Mouse (Mus musculus) limb, embryonic 12.5 days (tissue): ENCODE measurements at regions not wholly inside any gene's neighbourhood (a gene's known extent, or its start where the extent isn't known, plus 50 kb on each side); places are given as distances from the start of the nearest gene placed in this dataset.

Source experiments
- ATAC-seq: fragments of 200-750 bp; cut with Nextera tagmentation; 2 replicates; pipeline ENCODE4 v1.8.0; 2017; ENCODE audit warnings: low read depth, moderate TSS enrichment; ENCODE audit not compliant: insufficient number of reproducible peaks, insufficient read depth, low FRiP score, low TSS enrichment
- H3K27ac ChIP-seq: fragments of 300-500 bp; sonication (generic); 2 replicates; pipeline ENCODE4 v1.5.1; 2016; ENCODE audit warnings: mild to moderate bottlenecking, moderate library complexity
- H3K27me3 ChIP-seq: fragments of 300-500 bp; sonication (generic); 2 replicates; pipeline ENCODE4 v1.6.1; 2016; ENCODE audit warnings: mild to moderate bottlenecking, moderate library complexity
- H3K36me3 ChIP-seq: fragments of 300-500 bp; sonication (generic); 2 replicates; pipeline ENCODE4 v1.6.1; 2016; ENCODE audit warnings: mild to moderate bottlenecking, moderate library complexity
- H3K4me1 ChIP-seq: fragments of 300-500 bp; sonication (generic); replicated peaks from 2 replicates; pipeline ENCODE4 v1.6.1; 2016
- H3K4me2 ChIP-seq: fragments of 300-500 bp; sonication (generic); 2 replicates; pipeline ENCODE4 v1.6.1; 2016; ENCODE audit warnings: mild to moderate bottlenecking, moderate library complexity
- H3K4me3 ChIP-seq: fragments of 300-500 bp; sonication (generic); replicated peaks from 2 replicates; pipeline ENCODE4 v1.5.1; 2016; ENCODE audit warnings: mild to moderate bottlenecking
- H3K9ac ChIP-seq: fragments of 300-500 bp; sonication (generic); replicated peaks from 2 replicates; pipeline ENCODE4 v1.6.1; 2016; ENCODE audit warnings: mild to moderate bottlenecking, moderate library complexity
- H3K9me3 ChIP-seq: fragments of 300-500 bp; sonication (generic); 2 replicates; pipeline ENCODE4 v1.6.1; 2016; ENCODE audit warnings: mild to moderate bottlenecking, moderate library complexity
- WGBS: fragments of 180-500 bp; shearing (Covaris S2); methylation state at CpG from one replicate; pipeline ENCODE4 v1.1.7; 2016; 5-methylcytosine and 5-hydroxymethylcytosine counted together

DNA sequence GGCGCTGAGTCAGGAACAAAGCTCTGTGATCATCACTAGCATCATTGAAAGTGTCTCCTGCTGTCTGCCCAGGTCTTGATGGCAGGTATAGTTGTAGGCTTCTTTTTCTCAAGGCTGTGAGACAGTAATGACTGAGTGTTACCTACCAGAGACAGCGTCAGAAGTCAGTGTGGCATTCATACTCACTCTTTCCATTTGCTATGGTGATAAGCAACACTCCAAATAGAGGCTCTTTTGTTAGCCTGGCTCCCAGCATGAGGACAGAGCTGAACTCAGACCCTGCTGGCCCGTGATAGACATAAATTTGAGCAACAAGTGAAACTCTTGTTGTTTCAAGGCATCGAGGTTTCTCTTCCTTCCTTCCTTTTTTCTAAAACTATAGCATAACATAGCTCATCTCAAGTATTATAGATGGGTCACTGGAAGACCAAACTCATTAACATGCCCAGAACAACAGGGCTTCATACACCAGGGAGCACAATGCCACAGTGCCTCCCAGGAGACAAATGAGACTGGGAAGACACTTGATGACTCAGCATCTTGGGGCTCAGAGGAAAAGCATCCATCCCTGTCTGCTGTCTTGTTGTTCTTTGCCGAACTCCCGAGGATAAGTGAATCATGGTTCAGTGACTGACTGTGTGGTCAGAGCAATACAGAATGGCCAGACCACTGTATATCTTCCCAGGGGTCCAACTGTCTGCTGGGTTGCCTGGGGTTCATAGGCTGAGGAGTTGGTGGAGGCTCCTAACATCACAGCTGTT lies 225.5 kb upstream of the Bmp2 start:
- H3K4me2 ChIP-seq: no peak overlapping the region
- H3K27ac ChIP-seq: no peak overlapping the region
- H3K9ac ChIP-seq: no peak overlapping the region
- H3K4me3 ChIP-seq: no peak overlapping the region
- H3K4me1 ChIP-seq: peaks cover 5% of the 10 kb centered on the region
- ATAC-seq: no peak
- no peaks in the 10 kb centered on the region for H3K27me3 ChIP-seq
- no peaks in the 10 kb centered on the region for H3K9me3 ChIP-seq
- no peaks in the 10 kb centered on the region for H3K36me3 ChIP-seq
- WGBS: 73% methylated on average over 6 of the region's 6 CpGs

DNA sequence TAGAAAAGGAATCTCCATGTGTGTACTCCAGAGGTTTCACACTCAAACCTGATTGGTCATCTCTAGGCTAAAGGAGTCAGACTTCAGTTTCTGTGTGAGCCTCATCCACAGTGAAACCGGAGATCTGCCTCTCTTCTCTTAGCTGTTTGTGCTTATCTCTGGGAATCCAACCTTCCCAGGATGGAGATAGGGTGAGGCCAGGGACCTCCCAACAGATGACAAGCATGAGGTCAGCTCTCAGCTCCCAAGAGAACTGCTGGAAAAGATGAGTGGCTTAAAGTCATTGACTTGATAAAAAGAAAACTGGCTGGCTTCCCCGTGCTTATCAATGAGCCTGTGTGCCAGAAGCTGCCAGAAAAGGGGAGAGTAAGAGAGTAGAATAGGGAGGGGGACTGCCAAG lies 224.3 kb upstream of the Bmp2 start:
- Histone ChIP-seq H3K4me1 (peaks cover 6% of the 10 kb centered on the region), H3K9me3 (no peaks in the 10 kb centered on the region), H3K9ac (no peak overlapping the region), H3K27ac (no peak overlapping the region), H3K27me3 (no peaks in the 10 kb centered on the region), H3K4me2 (no peak overlapping the region), H3K36me3 (no peaks in the 10 kb centered on the region), H3K4me3 (no peak overlapping the region)
- 44% methylated on average over 2 of the region's 2 CpGs for WGBS
- no peak for ATAC-seq

DNA sequence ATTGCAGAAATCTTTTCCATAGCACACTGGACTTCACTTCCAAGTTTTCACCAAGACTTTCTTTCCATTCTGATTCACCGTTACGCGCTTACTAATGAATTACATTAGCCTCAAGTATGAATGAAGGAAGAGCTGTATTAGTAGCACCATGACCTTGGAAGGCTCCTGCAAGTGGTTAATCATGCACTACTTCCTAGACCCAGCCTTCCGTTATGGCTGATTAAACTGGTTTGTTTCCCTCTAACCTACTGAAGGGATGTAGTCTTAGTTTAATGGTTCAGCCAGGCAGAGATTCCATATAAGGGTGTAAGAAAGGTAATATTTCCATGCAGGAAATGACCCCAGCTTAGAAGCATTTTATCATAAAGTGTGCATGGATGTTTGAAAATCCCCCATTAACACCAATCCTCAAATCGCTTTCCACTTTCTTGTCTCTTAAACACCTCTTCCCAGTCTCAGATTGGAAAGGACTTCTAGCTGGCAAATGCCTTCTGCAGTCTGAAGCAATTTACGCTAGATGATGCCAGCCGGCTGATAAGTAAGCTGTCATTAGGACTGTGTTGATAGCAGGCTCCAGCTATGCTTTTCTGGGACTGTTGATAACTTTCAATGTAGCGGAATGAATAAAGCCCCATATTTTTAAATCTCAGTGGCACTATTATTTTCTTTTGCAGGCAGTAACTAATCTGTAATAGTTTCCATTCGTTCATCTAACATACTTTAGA lies 215.6 kb upstream of the Bmp2 start:
- WGBS: 79% methylated on average over 9 of the region's 9 CpGs

DNA sequence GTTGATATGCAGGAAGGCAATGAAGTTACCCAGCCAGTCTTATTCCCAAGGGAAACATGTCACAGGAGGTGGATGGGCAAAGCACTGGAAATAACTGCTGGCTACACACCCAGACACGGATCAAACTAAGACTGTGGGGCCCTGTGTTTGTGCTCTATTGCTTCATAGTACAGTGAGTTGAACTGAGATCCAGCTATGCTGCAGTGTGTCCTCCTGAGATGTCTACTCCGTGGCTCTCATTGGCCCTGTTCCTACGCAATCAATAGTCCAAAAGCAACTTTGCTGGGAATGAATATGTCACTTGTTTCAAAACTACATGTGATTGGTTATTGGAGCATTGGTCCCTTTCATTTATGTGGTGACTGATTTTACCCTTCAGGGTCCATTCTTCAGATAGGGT lies 213.8 kb upstream of the Bmp2 start:
- Histone ChIP-seq H3K9ac (no peak overlapping the region), H3K4me3 (no peak overlapping the region), H3K36me3 (no peaks in the 10 kb centered on the region), H3K4me2 (no peak overlapping the region), H3K4me1 (peaks cover 17% of the 10 kb centered on the region), H3K27me3 (no peaks in the 10 kb centered on the region), H3K9me3 (no peaks in the 10 kb centered on the region), H3K27ac (no peak overlapping the region)
- 77% methylated on average over 3 of the region's 3 CpGs for WGBS
- no peak for ATAC-seq

More for the DNA sequence above, 215.6 kb upstream of the Bmp2 start:
- H3K27me3 ChIP-seq: no peaks in the 10 kb centered on the region
- H3K9ac ChIP-seq: no peak overlapping the region
- peaks cover 19% of the 10 kb centered on the region for H3K4me1 ChIP-seq
- H3K27ac ChIP-seq: no peak overlapping the region
- no peak for ATAC-seq
- no peak overlapping the region for H3K4me3 ChIP-seq
- H3K4me2 ChIP-seq: no peak overlapping the region
- H3K9me3 ChIP-seq: no peaks in the 10 kb centered on the region
- H3K36me3 ChIP-seq: no peaks in the 10 kb centered on the region

DNA sequence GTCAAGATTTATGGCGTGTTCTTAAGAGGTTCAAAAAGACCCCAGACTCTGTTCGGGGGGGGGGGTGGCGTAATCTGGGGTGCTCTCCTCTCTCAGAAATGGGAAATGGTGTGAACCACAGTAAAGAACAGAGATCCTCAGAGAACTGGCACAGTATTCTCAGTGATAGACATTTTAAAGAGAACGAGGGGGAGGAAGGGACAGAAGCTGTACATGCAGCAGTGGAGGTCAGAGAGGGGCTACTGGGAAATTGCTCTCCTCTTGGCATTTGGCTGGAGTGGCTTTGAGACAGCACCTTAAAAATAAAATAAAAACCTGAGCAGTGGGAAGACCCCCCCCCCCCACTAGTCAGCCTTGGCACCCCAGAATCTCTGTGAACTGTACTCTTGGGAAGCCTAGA lies 210.6 kb upstream of the Bmp2 start:
- no peaks in the 10 kb centered on the region for H3K36me3 ChIP-seq
- H3K4me1 ChIP-seq: peaks cover 22% of the 10 kb centered on the region
- H3K4me2 ChIP-seq: no peak overlapping the region
- no peak overlapping the region for H3K9ac ChIP-seq
- 55% methylated on average over 4 of the region's 4 CpGs for WGBS
- ATAC-seq: no peak
- H3K27me3 ChIP-seq: no peaks in the 10 kb centered on the region
- no peak overlapping the region for H3K27ac ChIP-seq
- no peaks in the 10 kb centered on the region for H3K9me3 ChIP-seq
- H3K4me3 ChIP-seq: no peak overlapping the region

DNA sequence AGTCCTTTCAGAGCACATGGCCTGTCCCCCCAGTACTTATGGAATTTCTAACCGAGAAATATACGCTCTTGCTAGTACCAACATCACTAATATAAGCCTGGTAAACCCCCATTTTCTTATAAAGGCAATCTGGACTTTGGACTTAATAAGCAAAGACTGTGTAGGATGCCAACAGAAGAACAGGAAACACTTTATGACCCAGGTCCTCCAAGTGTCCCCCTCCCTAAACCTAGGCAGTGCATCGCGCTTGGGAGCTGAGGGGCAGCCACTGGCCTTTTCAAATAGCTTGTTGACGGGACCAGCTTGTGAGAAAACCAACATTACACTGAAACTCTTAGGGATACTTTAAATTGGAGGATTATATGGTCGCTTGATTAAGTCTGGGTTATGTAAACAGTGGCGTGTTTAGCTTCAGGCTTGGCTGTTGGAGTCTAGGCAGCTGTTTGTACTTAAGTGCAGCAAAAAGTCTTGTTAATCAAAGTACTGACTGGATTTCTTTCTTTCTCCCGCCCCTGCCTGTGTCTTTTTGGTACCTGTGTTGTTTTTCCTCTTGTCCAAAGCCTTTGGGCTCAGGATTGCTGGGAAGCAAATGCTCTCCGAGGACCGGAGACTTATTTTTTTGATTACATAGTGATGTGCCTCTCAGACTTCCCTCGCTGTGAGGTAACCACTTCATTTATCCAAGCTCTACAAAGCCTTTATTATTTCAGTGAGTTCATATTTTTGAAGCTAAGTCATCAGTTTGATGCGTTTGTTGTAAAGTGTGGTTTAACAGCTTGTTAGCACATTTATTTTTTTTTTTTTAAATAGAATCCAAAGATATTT lies 205.8 kb upstream of the Bmp2 start:
- WGBS: 26% methylated on average over 12 of the region's 12 CpGs
- Histone ChIP-seq H3K9ac (no peak overlapping the region), H3K36me3 (no peaks in the 10 kb centered on the region), H3K27ac (peak overlapping the region; percentile 78), H3K4me2 (peak overlapping the region; percentile 33), H3K4me1 (peaks cover 20% of the 10 kb centered on the region), H3K27me3 (peaks cover 2% of the 10 kb centered on the region; the same call in 1 of the 2 replicates), H3K4me3 (no peak overlapping the region), H3K9me3 (no peaks in the 10 kb centered on the region)
- peak; percentile 76; the same call in 1 of the 2 replicates for ATAC-seq

DNA sequence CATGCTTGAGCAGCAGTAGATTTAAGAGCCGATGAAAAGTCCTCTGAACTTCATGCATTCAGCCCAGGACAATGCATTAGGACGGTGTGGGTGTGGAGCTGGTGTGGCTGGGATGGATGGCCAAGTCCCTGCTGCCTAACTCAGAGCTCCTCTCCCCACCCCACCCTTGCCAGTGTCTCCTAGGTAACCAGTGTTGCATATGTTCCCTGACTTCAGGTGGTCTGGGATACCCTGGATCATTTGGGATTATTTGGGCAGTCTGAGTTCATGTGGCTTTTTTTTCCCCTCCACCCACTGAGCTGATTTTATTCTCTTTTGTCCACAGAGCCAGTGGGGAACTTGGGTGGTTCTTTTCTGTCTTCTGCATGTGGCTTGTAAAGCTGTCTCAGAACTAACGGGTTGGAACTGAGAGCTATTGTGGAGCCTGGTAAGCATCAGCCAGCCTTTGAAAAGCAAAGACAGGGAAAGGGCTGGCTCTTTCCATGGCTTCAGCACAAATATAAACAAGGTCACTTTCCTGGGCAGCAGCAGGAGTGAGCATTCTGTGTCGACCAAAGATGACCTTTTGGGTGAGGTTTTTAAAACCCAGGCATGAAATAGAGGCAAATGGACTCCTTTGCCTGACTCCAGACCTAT lies 205.1 kb upstream of the Bmp2 start:
- WGBS: 19% methylated on average over 4 of the region's 4 CpGs
- Histone ChIP-seq H3K9ac (no peak overlapping the region), H3K4me1 (peaks cover 20% of the 10 kb centered on the region), H3K27me3 (peaks cover 2% of the 10 kb centered on the region; the same call in 1 of the 2 replicates), H3K27ac (peak overlapping the region; percentile 68), H3K4me3 (no peak overlapping the region), H3K36me3 (no peaks in the 10 kb centered on the region), H3K4me2 (no peak overlapping the region), H3K9me3 (no peaks in the 10 kb centered on the region)
- peak; percentile 61; the same call in 1 of the 2 replicates for ATAC-seq

DNA sequence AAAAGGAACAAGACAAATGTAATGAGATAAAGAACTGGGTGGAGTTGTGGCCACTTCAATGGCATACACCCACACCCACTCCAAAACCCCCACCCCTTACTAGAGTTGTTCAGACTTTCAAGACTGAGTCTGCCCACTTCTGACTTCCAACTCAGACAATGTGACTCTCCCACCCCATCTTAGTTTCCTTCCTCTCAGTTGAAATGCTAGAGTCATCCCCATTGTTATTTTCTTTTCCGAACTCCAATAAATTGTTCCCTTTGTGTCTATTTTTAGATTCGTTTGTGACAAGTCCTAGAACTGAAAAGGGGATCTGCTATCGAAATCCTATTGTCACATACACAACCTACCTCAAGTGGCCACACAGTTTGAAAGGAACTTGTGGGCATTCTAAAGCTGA lies 200.7 kb upstream of the Bmp2 start:
- no peak for ATAC-seq
- 85% methylated on average over 3 of the region's 3 CpGs for WGBS
- no peaks in the 10 kb centered on the region for H3K36me3 ChIP-seq
- H3K4me1 ChIP-seq: peaks cover 12% of the 10 kb centered on the region
- peaks cover 2% of the 10 kb centered on the region; the same call in 1 of the 2 replicates for H3K27me3 ChIP-seq
- no peak overlapping the region for H3K4me3 ChIP-seq
- no peak overlapping the region for H3K9ac ChIP-seq
- no peaks in the 10 kb centered on the region for H3K9me3 ChIP-seq
- H3K4me2 ChIP-seq: no peak overlapping the region
- no peak overlapping the region for H3K27ac ChIP-seq

DNA sequence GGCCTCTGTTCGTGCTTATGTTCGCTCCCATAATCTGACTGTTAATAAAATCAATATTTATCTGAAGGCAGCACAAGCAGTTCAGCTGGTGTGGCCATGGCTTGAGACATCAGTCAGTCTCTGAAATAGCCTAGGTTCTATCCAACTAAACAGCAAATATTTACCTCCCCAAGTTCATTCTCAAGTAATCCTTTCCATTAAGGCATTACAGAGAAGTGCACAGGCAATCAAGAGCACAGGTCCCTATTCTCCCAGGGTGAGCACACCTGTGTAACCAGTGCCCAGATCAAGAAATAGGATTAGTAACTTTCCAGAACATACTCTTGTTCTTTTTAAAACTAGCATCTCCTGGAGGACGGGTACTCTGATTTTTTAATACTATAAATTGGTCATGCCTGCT lies 199.2 kb upstream of the Bmp2 start:
- Histone ChIP-seq H3K4me3 (no peak overlapping the region), H3K9me3 (no peaks in the 10 kb centered on the region), H3K27me3 (peaks cover 2% of the 10 kb centered on the region; the same call in 1 of the 2 replicates), H3K4me2 (no peak overlapping the region), H3K36me3 (no peaks in the 10 kb centered on the region), H3K9ac (no peak overlapping the region), H3K27ac (no peak overlapping the region), H3K4me1 (no peaks in the 10 kb centered on the region)
- ATAC-seq: no peak
- WGBS: 91% methylated on average over 3 of the region's 3 CpGs

DNA sequence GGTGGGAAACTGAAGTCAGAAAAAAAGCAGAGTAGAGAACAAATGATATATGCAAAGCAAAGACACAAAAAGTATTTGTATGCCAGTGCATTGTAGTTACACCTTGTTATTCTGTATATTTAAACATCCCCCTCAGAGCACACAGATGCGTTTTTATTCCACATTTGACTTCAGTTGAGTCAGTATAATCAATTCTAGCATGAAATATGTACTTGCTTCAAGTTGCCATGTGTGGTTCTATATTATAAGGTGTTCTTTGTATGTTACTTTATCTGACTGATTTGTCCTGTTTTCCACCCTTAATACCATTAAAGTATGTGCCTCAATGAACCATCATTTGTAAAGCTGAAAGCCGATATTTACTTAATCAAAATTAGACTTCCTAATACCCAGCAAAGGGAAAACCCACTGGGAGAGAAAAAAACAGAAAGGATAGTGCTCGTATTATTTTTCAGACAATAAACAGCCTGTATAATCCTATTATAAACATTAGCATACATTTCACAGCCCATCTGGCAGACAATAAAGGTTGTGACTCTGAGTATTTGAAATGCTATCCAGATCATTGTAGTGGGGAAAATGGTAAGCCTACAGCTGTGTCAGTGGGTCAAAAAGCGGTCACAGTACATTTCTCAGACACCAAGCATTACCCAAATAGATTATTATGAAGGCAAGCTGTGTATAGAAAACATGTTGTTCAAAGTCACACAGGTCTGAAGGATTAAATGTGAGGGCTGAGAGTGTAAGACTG lies 189.1 kb upstream of the Bmp2 start:
- H3K36me3 ChIP-seq: no peaks in the 10 kb centered on the region
- no peaks in the 10 kb centered on the region for H3K4me1 ChIP-seq
- 72% methylated on average over 4 of the region's 4 CpGs for WGBS
- H3K9me3 ChIP-seq: no peaks in the 10 kb centered on the region
- H3K9ac ChIP-seq: no peak overlapping the region
- H3K4me2 ChIP-seq: no peak overlapping the region
- ATAC-seq: no peak
- no peaks in the 10 kb centered on the region for H3K27me3 ChIP-seq
- H3K27ac ChIP-seq: no peak overlapping the region
- H3K4me3 ChIP-seq: no peak overlapping the region
